Mouse (Mus musculus) hindbrain, embryonic 11.5 days (tissue): ENCODE data around the gene Fbxl3. TPM values are rescaled to one million over a fixed set of nuclear protein-coding genes. Genes with fewer than 3 reads are reported as not detected.

ENCODE experiments used
- ATAC-seq: fragments of 200-750 bp; cut with Nextera tagmentation; 2 replicates; pipeline ENCODE4 v1.8.0; 2017; ENCODE audit warnings: mild to moderate bottlenecking, moderate TSS enrichment, moderate library complexity; ENCODE audit not compliant: low FRiP score
- DNase-seq: peaks from one replicate; pipeline ENCODE4 v3.0.0-alpha.2; 2015; ENCODE audit warnings: low spot score
- H3K27ac ChIP-seq: fragments of 300-500 bp; sonication (generic); 2 replicates; pipeline ENCODE4 v1.5.1; 2014; ENCODE audit warnings: mild to moderate bottlenecking, low read depth, low read length
- H3K27me3 ChIP-seq: fragments of 300-500 bp; sonication (generic); 2 replicates; pipeline ENCODE4 v1.6.1; 2014; ENCODE audit warnings: mild to moderate bottlenecking, low read length, moderate library complexity, mixed read lengths; ENCODE audit not compliant: control insufficient read depth, insufficient read depth
- H3K36me3 ChIP-seq: fragments of 300-500 bp; sonication (generic); 2 replicates; pipeline ENCODE4 v1.6.1; 2014; ENCODE audit warnings: mild to moderate bottlenecking, low read length, moderate library complexity, mixed read lengths; ENCODE audit not compliant: control insufficient read depth, insufficient read depth
- H3K4me1 ChIP-seq: fragments of 300-500 bp; sonication (generic); replicated peaks from 2 replicates; pipeline ENCODE4 v1.6.1; 2014; ENCODE audit warnings: low read length, mixed read lengths; ENCODE audit not compliant: control insufficient read depth, insufficient read depth
- H3K4me2 ChIP-seq: fragments of 300-500 bp; sonication (generic); replicated peaks from 2 replicates; pipeline ENCODE4 v1.6.1; 2014; ENCODE audit warnings: mild to moderate bottlenecking, low read depth, low read length
- H3K4me3 ChIP-seq: fragments of 300-500 bp; sonication (generic); 2 replicates; pipeline ENCODE4 v1.5.1; 2014; ENCODE audit warnings: low read depth, low read length
- H3K9ac ChIP-seq: fragments of 300-500 bp; sonication (generic); 2 replicates; pipeline ENCODE4 v1.6.1; 2014; ENCODE audit warnings: low read depth, low read length
- H3K9me3 ChIP-seq: fragments of 300-500 bp; sonication (generic); 2 replicates; pipeline ENCODE4 v1.6.1; 2016; ENCODE audit warnings: low read length; ENCODE audit not compliant: control insufficient read depth
- WGBS: fragments of 180-500 bp; shearing (Covaris S2); extraction: QIAGEN DNeasy Blood & Tissue Kit; methylation state at CpG from one replicate; pipeline ENCODE4 v1.1.7; 2014; 5-methylcytosine and 5-hydroxymethylcytosine counted together
- polyA plus RNA-seq: library from polyadenylated mRNA; unstranded; fragments of >200 nt; fragmentation: Nextera tagmentation; extraction: Ambion mirVana; gene quantifications from 2 replicates; pipeline ENCODE4 v1.2.1, GENCODE M21; 2014

Fbxl3 gene
- polyA plus RNA-seq, 1 experiment from 2014 or later, result 30.9 TPM

DNA sequence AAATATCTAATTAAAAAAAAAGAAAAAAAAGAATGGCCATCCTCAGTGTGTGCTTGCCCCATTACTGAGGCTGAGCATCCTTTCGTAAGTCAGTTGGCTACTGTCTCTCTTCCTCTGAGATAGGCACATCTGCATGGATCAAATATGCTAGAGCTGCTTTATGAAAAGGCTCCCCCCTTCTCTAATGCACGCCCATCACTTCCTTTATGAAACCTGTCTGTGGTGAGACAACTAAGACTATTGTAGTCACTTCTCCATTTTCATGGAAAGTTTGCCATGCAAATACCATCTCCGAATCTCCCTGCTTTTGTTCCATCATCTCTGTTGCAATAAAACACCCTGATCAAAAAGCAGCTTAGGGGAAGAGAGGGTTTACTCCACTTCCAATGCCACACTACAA, 62.4 kb downstream of the Fbxl3 start:
- H3K9ac ChIP-seq, result no peak overlapping the region
- H3K27me3 ChIP-seq, result no peaks in the 10 kb centered on the region
- no peak overlapping the region for H3K27ac ChIP-seq
- no peak overlapping the region for H3K4me2 ChIP-seq
- H3K9me3 ChIP-seq, result no peaks in the 10 kb centered on the region
- H3K4me3 ChIP-seq, result no peak overlapping the region
- WGBS, result 88% methylated on average over 3 of the region's 3 CpGs
- H3K36me3 ChIP-seq, result no peaks in the 10 kb centered on the region
- H3K4me1 ChIP-seq, result no peaks in the 10 kb centered on the region
- ATAC-seq (no peak), DNase-seq (no peak)

DNA sequence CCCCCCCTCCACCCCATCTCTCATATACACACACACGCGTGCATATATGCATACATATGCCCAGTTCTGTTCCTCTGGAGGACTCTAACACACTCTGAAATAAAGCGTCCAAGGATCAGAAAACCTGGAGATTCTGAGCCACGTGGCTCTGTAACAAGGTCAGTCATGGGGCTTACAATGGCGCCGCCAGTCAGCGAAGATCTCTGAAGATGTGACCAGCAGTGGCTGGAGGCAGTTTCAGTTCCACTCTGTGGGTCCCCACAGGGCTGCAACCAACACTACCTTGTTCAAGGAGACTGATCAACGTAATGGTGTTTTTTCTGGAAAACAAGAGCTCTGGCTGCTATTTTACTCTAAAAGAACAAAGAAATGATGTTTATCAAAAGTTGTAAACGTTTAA, 65.3 kb downstream of the Fbxl3 start:
- ATAC-seq (no peak), DNase-seq (no peak)
- H3K4me2 ChIP-seq, result no peak overlapping the region
- H3K4me1 ChIP-seq, result no peaks in the 10 kb centered on the region
- WGBS, result 90% methylated on average over 9 of the region's 9 CpGs
- H3K9ac ChIP-seq, result no peak overlapping the region
- no peak overlapping the region for H3K4me3 ChIP-seq
- no peak overlapping the region for H3K27ac ChIP-seq
- H3K9me3 ChIP-seq, result no peaks in the 10 kb centered on the region
- H3K36me3 ChIP-seq, result no peaks in the 10 kb centered on the region
- H3K27me3 ChIP-seq, result no peaks in the 10 kb centered on the region

DNA sequence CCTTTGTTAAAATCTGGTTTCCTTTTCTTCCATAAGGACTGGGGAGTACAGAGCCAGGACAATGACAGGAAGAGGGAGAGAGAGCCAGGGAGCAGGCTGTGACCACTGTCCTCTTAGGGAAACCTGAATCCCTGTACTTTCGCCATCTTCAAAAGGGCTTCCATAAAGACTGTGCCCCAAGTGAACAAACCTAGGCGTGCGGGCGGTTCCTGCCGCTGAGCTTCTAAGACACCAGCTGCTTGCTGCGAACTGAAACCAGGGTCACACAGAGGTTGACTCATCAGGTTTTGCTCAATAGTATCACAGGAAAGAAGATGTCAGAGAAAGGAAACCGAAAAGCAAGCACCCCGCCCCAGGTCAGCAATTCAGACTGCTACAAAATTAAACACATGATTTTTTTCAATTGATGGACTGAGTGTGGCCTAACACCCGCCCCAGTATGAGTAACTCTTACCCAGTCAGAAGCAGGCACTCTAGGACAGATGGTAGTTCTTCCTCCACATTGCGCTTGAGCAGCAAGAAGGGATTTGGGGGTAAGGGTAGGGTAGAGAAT, 66.0 kb downstream of the Fbxl3 start:
- Histone ChIP-seq H3K9me3 (no peaks in the 10 kb centered on the region), H3K4me1 (no peaks in the 10 kb centered on the region), H3K27me3 (no peaks in the 10 kb centered on the region), H3K27ac (no peak overlapping the region), H3K4me2 (no peak overlapping the region), H3K9ac (no peak overlapping the region), H3K36me3 (no peaks in the 10 kb centered on the region), H3K4me3 (no peak overlapping the region)
- 77% methylated on average over 10 of the region's 10 CpGs for WGBS
- DNase-seq, result no peak
- ATAC-seq, result no peak

Other genes with a start within 250 kb of the Fbxl3 start
- 13.3 and 15.9 TPM in 2 replicates for gene Kctd12, start 116.9 kb downstream of the Fbxl3 start, polyA plus RNA-seq
- gene Acod1, start 52.6 kb downstream of the Fbxl3 start, polyA plus RNA-seq, result not detected in 2 replicates
- gene Cln5, start 29.4 kb downstream of the Fbxl3 start, polyA plus RNA-seq, result 29.3 and 32.2 TPM in 2 replicates
- gene Mycbp2, start 247.2 kb upstream of the Fbxl3 start, polyA plus RNA-seq, result 33.3 and 38.1 TPM in 2 replicates